Mouse (Mus musculus): Measurements from ENCODE around the gene Gm5591. TPM values are rescaled to one million over a fixed set of nuclear protein-coding genes. Genes with fewer than 3 reads are reported as not detected.
"Not testable (repeated sequence)": the region's sequence is repeated elsewhere in the genome, so short reads cannot be mapped to it uniquely, and the experiment has no call there.

The Gm5591 gene
- total RNA-seq (2022), result not detected

- not testable (repeated sequence) for DNase-seq (ENCODE audit: low spot score)
Measured at GRCm38 (mm10) chr7:38528093-38528492, at the start of gene Gm5591. Gm5591 (minus strand) TSS chr7:38528193.

- not testable (repeated sequence) for DNase-seq (ENCODE audit: low spot score)
Measured at GRCm38 (mm10) chr7:38488468-38488867, 39.5 kb downstream of the Gm5591 start.
